Mouse (Mus musculus) intestine, embryonic 14.5 days (tissue): Measurements from ENCODE around the gene Mcoln1. TPM values are rescaled to one million over a fixed set of nuclear protein-coding genes. Genes with fewer than 3 reads are reported as not detected.

Experiments used
- ATAC-seq: fragments of 200-750 bp; cut with Nextera tagmentation; replicated peaks from 2 replicates; pipeline ENCODE4 v1.8.0; 2017; ENCODE audit warnings: low read depth, moderate number of reproducible peaks, moderate TSS enrichment, moderate library complexity; ENCODE audit not compliant: low FRiP score, low TSS enrichment
- DNase-seq: peaks from one replicate; pipeline ENCODE4 v3.0.0-alpha.2; 2018; ENCODE audit warnings: low spot score
- H3K27ac ChIP-seq: fragments of 300-500 bp; sonication (generic); 2 replicates; pipeline ENCODE4 v1.5.1; 2014; ENCODE audit warnings: low read depth, mild to moderate bottlenecking, control low read depth
- H3K27me3 ChIP-seq: fragments of 300-500 bp; sonication (generic); replicated peaks from 2 replicates; pipeline ENCODE4 v1.6.1; 2014; ENCODE audit warnings: low read length, control low read depth; ENCODE audit not compliant: control insufficient read depth, insufficient read depth
- H3K36me3 ChIP-seq: fragments of 300-500 bp; sonication (generic); 2 replicates; pipeline ENCODE4 v1.6.1; 2014; ENCODE audit warnings: low read length, control low read depth; ENCODE audit not compliant: control insufficient read depth, insufficient read depth
- H3K4me1 ChIP-seq: fragments of 300-500 bp; sonication (generic); replicated peaks from 2 replicates; pipeline ENCODE4 v1.6.1; 2014; ENCODE audit warnings: low read length, control low read depth, mixed read lengths; ENCODE audit not compliant: control insufficient read depth, insufficient read depth
- H3K4me2 ChIP-seq: fragments of 300-500 bp; sonication (generic); 2 replicates; pipeline ENCODE4 v1.6.1; 2014; ENCODE audit warnings: low read length
- H3K4me3 ChIP-seq: fragments of 300-500 bp; sonication (generic); 2 replicates; pipeline ENCODE4 v1.5.1; 2014; ENCODE audit warnings: low read depth, low read length, control low read depth, mixed read lengths
- H3K9ac ChIP-seq: fragments of 300-500 bp; sonication (generic); 2 replicates; pipeline ENCODE4 v1.6.1; 2014; ENCODE audit warnings: mild to moderate bottlenecking, low read length
- H3K9me3 ChIP-seq: fragments of 300-500 bp; sonication (generic); 2 replicates; pipeline ENCODE4 v1.6.1; 2016; ENCODE audit warnings: low read length, control low read depth; ENCODE audit not compliant: control insufficient read depth
- WGBS: fragments of 180-500 bp; shearing (Covaris S2); extraction: QIAGEN DNeasy Blood & Tissue Kit; methylation state at CpG from one replicate; pipeline ENCODE4 v1.1.7; 2014; 5-methylcytosine and 5-hydroxymethylcytosine counted together
- polyA plus RNA-seq: library from polyadenylated mRNA; unstranded; fragments of >200 nt; fragmentation: Nextera tagmentation; extraction: Ambion mirVana; gene quantifications from 2 replicates; pipeline ENCODE4 v1.2.1, GENCODE M21; 2014

Gene Mcoln1
- 37.3 and 41.8 TPM in 2 replicates for polyA plus RNA-seq

DNA sequence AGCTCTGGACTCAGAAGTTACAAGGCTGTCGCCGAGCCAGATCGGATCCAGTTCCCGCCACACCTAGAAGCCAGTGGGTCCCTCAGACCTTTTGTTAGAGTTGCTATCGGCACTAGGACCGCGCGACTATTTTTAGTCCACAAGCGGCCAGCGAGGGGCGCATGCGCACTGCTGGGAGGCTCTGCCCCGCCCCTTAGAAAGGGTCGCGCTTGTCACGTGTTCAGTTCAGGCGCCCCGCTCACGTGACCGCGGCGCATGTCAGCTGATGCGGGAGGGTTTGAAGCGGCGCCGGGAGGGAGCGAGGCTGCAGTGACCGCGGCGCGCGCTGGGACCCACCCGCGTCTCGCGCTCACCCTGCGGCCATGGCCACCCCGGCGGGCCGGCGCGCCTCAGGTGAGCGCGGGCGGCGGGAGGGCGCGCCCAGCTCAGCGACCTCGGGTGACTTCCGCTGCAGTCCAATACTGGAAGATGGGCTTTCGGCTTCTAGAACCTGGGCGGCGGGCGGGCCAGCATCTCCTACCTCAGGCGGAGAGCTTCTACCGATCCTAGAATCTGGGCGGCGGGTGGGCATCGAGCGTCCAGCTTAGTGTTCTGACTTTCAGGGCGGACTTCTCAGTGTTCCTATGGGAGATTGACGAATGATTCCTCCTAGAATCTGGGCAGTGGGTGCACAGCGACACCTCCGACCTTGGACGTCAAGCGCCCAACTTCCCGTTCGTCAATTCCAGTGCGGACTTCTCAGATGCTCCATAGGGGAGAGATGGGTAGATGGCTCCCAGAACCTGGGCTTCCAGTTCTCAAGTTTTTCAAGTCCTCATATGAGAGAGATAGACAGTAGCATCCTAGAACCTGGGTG is at the start of gene Mcoln1:
Gene Mcoln1 (plus strand): TSS at position 223 of the 856 bp plus-strand sequence.
- DNase-seq (peak; percentile 96), ATAC-seq (peak; percentile 92)
- peaks cover 13% of the 10 kb centered on the region for H3K4me1 ChIP-seq
- H3K4me3 ChIP-seq = peak within 1 kb of the TSS; percentile 85
- H3K9ac ChIP-seq = peak within 1 kb of the TSS; percentile 78
- H3K36me3 ChIP-seq = peaks cover 24% of the 10 kb centered on the region
- peak within 1 kb of the TSS; percentile 79 for H3K4me2 ChIP-seq
- H3K27ac ChIP-seq = peak within 1 kb of the TSS; percentile 88
- H3K27me3 ChIP-seq = no peaks in the 10 kb centered on the region
- WGBS = under 1% methylated on average over 70 of the region's 70 CpGs
- H3K9me3 ChIP-seq = peaks cover 8% of the 10 kb centered on the region

DNA sequence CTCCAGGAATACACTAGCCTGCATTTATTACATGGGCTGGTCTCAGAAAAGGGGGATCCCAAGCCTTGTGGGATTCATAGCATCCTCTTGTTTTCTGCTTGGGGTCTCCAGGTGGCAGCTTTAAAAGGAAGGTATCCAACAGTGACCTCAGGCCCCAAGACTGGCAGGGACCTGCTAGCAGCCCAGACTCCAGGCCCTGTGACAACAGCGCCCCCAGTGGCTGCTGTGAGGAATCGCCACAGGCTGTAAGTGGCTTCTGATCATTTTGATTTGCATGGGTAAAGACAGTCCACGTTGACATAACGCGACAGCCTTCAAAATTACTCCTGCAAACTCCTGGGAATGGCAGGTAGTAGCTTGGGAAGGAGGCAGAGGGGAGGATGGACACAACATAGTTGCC is 49.6 kb upstream of the Mcoln1 start:
- Histone ChIP-seq H3K9me3 (no peaks in the 10 kb centered on the region), H3K36me3 (peaks cover 84% of the 10 kb centered on the region)
- WGBS = 34% methylated on average over 5 of the region's 5 CpGs

DNA sequence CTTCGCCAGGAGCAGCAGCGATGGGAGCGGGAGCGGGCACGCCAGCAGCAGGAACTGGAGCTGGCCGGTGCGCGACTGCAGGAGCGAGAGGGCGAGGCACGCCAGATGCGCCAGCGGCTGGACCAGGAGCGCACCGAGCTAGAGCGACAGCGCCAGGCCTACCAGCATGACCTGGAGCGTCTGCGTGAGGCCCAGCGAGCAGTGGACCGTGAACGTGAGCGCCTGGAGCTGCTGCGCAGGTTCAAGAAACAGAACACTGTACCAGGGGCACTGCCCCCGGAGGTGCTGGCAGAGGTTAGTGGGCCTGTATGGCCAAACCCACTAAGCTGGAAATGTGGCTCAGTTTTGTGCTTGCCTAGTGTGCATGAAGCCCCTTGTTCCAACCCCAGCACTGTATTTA is 48.3 kb upstream of the Mcoln1 start:
- Histone ChIP-seq H3K9ac (no peak overlapping the region), H3K9me3 (no peaks in the 10 kb centered on the region), H3K4me1 (no peaks in the 10 kb centered on the region), H3K27me3 (no peaks in the 10 kb centered on the region), H3K4me3 (no peak overlapping the region), H3K4me2 (no peak overlapping the region), H3K27ac (no peak overlapping the region), H3K36me3 (peaks cover 88% of the 10 kb centered on the region)
- 96% methylated on average over 25 of the region's 25 CpGs for WGBS
- no peak for DNase-seq
- no peak for ATAC-seq

More for the DNA sequence above, 49.6 kb upstream of the Mcoln1 start:
- no peaks in the 10 kb centered on the region for H3K27me3 ChIP-seq
- H3K9ac ChIP-seq = no peak overlapping the region
- H3K27ac ChIP-seq = no peak overlapping the region
- no peak overlapping the region for H3K4me3 ChIP-seq
- ATAC-seq (no peak; the same call in 1 of the 2 replicates), DNase-seq (peak; percentile 73)
- no peak overlapping the region for H3K4me2 ChIP-seq
- no peaks in the 10 kb centered on the region for H3K4me1 ChIP-seq

DNA sequence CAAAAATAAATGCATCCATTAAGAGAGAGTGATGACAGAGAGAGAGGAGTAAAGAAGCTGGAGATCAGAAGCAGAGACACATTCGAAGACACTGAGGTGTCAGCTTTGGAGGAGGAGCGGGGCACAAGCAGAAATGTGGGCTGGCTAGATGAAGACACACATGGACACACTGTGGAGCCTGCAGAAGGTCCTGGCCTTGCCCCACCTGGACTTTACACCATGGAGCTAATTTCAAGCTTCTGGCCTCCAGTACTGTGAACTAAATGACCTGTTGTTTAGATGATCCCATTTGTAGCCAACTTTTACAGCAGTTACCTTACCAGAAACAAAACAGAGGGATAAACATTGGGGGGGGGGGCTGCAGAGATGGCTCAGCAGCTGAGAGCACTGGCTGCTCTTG is 37.0 kb upstream of the Mcoln1 start:
- Histone ChIP-seq H3K36me3 (0 out of 2 replicates have a peak, but pooled peaks cover 3% of the 10 kb centered on the region), H3K4me1 (no peaks in the 10 kb centered on the region), H3K4me2 (no peak overlapping the region), H3K4me3 (no peak overlapping the region), H3K9ac (no peak overlapping the region), H3K27me3 (no peaks in the 10 kb centered on the region), H3K27ac (no peak overlapping the region), H3K9me3 (no peaks in the 10 kb centered on the region)
- ATAC-seq (no peak), DNase-seq (no peak)
- WGBS = 77% methylated on average over 2 of the region's 2 CpGs

DNA sequence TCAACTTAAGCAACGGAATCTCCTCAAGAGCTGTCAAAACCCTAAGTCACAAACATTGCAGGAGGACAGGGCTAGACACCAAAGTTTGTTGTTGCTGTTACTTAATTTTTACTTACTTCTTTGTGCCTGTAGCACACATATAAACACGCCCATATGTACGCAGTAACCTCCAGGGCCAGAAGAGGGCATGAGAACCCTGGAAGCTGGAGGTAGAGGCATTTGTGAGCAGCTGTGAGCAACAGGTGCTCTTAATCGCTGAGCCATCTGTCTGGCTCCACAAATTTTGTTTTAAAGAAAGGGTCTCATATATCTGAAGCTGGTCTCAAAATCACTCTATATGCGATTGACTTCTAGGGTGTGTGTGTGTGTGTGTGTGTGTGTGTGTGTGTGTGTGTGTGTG is 35.9 kb upstream of the Mcoln1 start:
- Histone ChIP-seq H3K36me3 (0 out of 2 replicates have a peak, but pooled peaks cover 3% of the 10 kb centered on the region), H3K4me2 (no peak overlapping the region), H3K27ac (no peak overlapping the region), H3K27me3 (no peaks in the 10 kb centered on the region), H3K9ac (no peak overlapping the region), H3K4me1 (no peaks in the 10 kb centered on the region), H3K4me3 (no peak overlapping the region), H3K9me3 (no peaks in the 10 kb centered on the region)
- peak; percentile 59 for DNase-seq
- 49% methylated on average over 5 of the region's 5 CpGs for WGBS
- ATAC-seq = no peak

DNA sequence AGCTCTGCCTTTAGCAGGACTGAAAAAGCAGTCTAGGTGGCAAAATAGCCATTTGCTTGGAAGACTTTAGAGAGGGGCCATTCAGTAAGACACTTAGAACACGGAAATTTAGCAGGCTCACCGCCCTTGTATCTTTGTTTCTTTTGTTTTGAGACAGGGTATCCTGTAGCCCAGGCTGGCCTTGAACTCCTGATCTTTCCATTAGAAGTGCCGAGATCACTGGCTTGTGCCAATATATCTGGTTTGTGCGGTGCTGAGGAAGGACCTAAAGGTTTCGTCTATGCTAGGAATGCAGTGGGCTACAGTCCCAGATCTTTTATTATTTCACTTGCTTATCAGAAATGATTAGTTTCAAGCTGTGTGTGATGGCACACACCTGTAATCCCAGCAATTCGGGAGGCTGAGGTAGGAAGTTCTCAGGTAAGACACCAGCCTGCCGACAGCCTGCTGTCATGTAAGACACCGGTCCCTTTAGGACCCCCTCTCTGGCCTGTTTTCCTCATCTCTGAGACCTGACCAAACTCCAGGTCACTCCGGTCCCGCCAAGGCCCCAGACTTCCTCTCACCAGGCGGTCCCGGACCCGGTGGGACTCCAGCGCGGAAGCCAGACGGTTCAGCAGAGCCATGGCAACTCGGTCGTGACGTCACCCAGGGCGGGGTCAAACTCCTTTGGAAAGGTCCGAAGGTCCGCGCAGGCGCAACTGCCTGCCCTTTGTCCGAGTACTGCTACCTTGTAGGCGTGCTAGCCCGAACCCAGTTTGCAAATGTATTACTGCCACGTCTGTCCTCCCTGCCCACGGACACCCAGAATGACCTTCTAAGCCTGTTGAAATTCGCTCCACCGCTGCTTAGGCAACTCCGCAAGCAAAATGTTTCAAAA is 33.0 kb upstream of the Mcoln1 start, which contains the start of gene Pex11g:
Gene Pex11g (minus strand): TSS at position 675 of the 880 bp plus-strand sequence.
- Histone ChIP-seq H3K27me3 (no peaks in the 10 kb centered on the region), H3K4me3 (peak within 1 kb of the TSS; percentile 44), H3K36me3 (no peaks in the 10 kb centered on the region), H3K27ac (peak within 1 kb of the TSS; percentile 68), H3K4me1 (no peaks in the 10 kb centered on the region), H3K9ac (peak within 1 kb of the TSS; percentile 69), H3K9me3 (no peaks in the 10 kb centered on the region), H3K4me2 (peak within 1 kb of the TSS; percentile 65)
- WGBS = 7% methylated on average over 32 of the region's 32 CpGs
- DNase-seq (peak; percentile 99), ATAC-seq (peak; percentile 95)

DNA sequence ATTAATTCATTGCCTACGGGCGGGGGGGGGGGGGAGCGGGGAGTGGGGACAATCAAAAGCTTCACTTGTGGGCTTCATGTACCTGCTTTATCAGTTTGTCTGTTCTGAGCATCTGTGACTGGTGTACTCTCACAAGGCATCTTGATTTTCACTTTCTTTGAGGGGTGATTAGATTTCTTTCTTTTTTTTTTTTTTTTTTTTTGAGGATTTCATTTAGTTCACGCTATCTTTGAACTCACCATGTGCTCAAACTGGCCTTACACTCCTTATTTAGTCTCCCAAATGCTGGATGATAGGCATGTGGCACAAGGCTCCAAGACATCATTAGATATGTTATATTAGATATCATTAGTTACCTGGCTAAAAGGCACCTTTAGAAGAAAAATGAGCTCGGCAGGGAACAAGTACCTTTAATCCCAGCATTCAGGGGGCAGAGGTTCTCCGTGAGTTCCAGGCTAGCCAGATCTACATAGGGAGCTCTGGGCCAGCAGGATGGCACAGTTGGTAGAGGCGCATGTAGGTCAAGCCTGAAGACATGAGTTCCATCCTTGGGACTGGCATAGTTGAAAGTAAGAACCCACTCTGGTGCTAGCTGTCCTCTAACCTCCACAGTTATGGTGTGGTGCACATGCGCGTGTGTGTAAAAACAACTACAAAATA is 32.2 kb upstream of the Mcoln1 start:
- H3K4me3 ChIP-seq = peak overlapping the region; percentile 44
- ATAC-seq (peak; percentile 16; the same call in 1 of the 2 replicates), DNase-seq (peak; percentile 60)
- H3K9me3 ChIP-seq = no peaks in the 10 kb centered on the region
- H3K36me3 ChIP-seq = no peaks in the 10 kb centered on the region
- H3K4me1 ChIP-seq = no peaks in the 10 kb centered on the region
- H3K27ac ChIP-seq = peak overlapping the region; percentile 68
- peak overlapping the region; percentile 65 for H3K4me2 ChIP-seq
- no peaks in the 10 kb centered on the region for H3K27me3 ChIP-seq
- WGBS = 54% methylated on average over 9 of the region's 9 CpGs
- H3K9ac ChIP-seq = peak overlapping the region; percentile 69

DNA sequence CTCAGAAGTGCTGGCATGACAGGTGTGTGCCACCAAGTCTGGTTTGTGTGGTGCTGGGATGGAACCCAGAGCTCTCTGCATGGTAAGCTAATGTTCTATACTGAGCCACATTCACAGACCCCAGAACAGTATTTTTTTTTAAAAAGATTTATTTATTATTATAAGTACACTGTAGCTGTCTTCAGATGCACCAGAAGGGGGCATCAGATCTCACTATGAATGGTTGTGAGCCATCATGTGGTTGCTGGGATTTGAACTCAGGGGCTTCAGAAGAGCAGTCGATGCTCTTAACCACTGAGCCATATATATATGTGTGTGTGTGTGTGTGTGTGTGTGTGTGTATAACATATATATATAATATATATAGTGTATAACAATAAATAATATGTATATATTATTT is 31.4 kb upstream of the Mcoln1 start:
- ATAC-seq = no peak
- H3K27ac ChIP-seq = no peak overlapping the region
- H3K4me3 ChIP-seq = no peak overlapping the region
- no peaks in the 10 kb centered on the region for H3K27me3 ChIP-seq
- H3K9ac ChIP-seq = no peak overlapping the region
- DNase-seq = no peak
- H3K4me1 ChIP-seq = no peaks in the 10 kb centered on the region
- H3K9me3 ChIP-seq = no peaks in the 10 kb centered on the region
- no peaks in the 10 kb centered on the region for H3K36me3 ChIP-seq
- whole genome bisulfite sequencing = 83% methylated on average over 1 of the region's 1 CpGs
- no peak overlapping the region for H3K4me2 ChIP-seq
